Mouse (Mus musculus) testis, adult 2 months (tissue): Measurements from ENCODE around the gene Edem2. TPM values are rescaled to one million over a fixed set of nuclear protein-coding genes. Genes with fewer than 3 reads are reported as not detected.
"Not testable (repeated sequence)": the region's sequence is repeated elsewhere in the genome, so short reads cannot be mapped to it uniquely, and the experiment has no call there.

Experiments
- H3K27ac ChIP-seq: fragments of 200-500 bp; 2 replicates; pipeline ENCODE4 v1.5.1; 2012; ENCODE audit warnings: low read depth, low read length; ENCODE audit not compliant: control insufficient read depth, insufficient read depth
- H3K27me3 ChIP-seq: fragments of 200-500 bp; 2 replicates; pipeline ENCODE4 v1.6.1; 2012; ENCODE audit warnings: mild to moderate bottlenecking, low read length, moderate library complexity; ENCODE audit not compliant: control insufficient read depth, insufficient read depth
- H3K36me3 ChIP-seq: fragments of 200-500 bp; 2 replicates; pipeline ENCODE4 v1.6.1; 2012; ENCODE audit warnings: mild to moderate bottlenecking, low read length; ENCODE audit not compliant: control insufficient read depth, insufficient read depth
- H3K4me1 ChIP-seq: fragments of 200-500 bp; 2 replicates; pipeline ENCODE4 v1.6.1; 2012; ENCODE audit warnings: low read length; ENCODE audit not compliant: control insufficient read depth, insufficient read depth
- H3K4me3 ChIP-seq: fragments of 200-500 bp; 2 replicates; pipeline ENCODE4 v1.5.1; 2012; ENCODE audit warnings: low read depth, mild to moderate bottlenecking, low read length, moderate library complexity, mixed read lengths; ENCODE audit not compliant: control insufficient read depth
- CTCF ChIP-seq: fragments of 200-500 bp; IDR thresholded peaks from 2 replicates; pipeline ENCODE4 v1.5.1; 2012; ENCODE audit warnings: low read depth, mild to moderate bottlenecking, inconsistent platforms, low read length, moderate library complexity; ENCODE audit not compliant: control insufficient read depth, insufficient read depth, insufficient replicate concordance
- POLR2A ChIP-seq: fragments of 200-500 bp; IDR thresholded peaks from 2 replicates; pipeline ENCODE4 v1.6.1; 2012; ENCODE audit warnings: low read depth, mild to moderate bottlenecking, inconsistent platforms, low read length, moderate library complexity; ENCODE audit not compliant: control insufficient read depth
- polyA plus RNA-seq: library from polyadenylated mRNA; depleted of rRNA; stranded (reverse); fragments of >200 nt; gene quantifications from 2 replicates; pipeline ENCODE4 v1.2.3, GENCODE M21; 2012

Edem2 gene
- polyA plus RNA-seq, 1 experiment = 28.4 TPM

- Histone ChIP-seq H3K36me3 (no peaks in the 10 kb centered on the region), H3K4me1 (peaks cover 10% of the 10 kb centered on the region)
- no peak for TF ChIP-seq CTCF
- TF ChIP-seq POLR2A = no peak
These were observed 20.1 kb upstream of the Edem2 start for GRCm38 (mm10) chr2:155749394-155749793.

GRCm38 (mm10) chr2:155745487-155745886 lies 16.2 kb upstream of the Edem2 start:
- TF ChIP-seq CTCF (no peak), POLR2A (no peak)
- H3K4me1 ChIP-seq = no peaks in the 10 kb centered on the region; the same call in 1 of the 2 replicates

More at GRCm38 (mm10) chr2:155749394-155749793, 20.1 kb upstream of the Edem2 start:
- no peak overlapping the region for H3K27ac ChIP-seq
- H3K4me3 ChIP-seq = no peak overlapping the region
- 0 out of 2 replicates have a peak, but pooled peaks cover 4% of the 10 kb centered on the region for H3K27me3 ChIP-seq

GRCm38 (mm10) chr2:155743351-155743750 lies 14.1 kb upstream of the Edem2 start:
- Histone ChIP-seq H3K4me3 (no peak overlapping the region), H3K36me3 (no peaks in the 10 kb centered on the region), H3K4me1 (no peaks in the 10 kb centered on the region; the same call in 1 of the 2 replicates), H3K27me3 (no peaks in the 10 kb centered on the region), H3K27ac (no peak overlapping the region)
- TF ChIP-seq CTCF = no peak
- TF ChIP-seq POLR2A = no peak

More at GRCm38 (mm10) chr2:155745487-155745886, 16.2 kb upstream of the Edem2 start:
- Histone ChIP-seq H3K27me3 (no peaks in the 10 kb centered on the region), H3K36me3 (no peaks in the 10 kb centered on the region), H3K4me3 (no peak overlapping the region), H3K27ac (no peak overlapping the region)

GRCm38 (mm10) chr2:155742931-155743337 lies 13.7 kb upstream of the Edem2 start:
- TF ChIP-seq CTCF (no peak), POLR2A (no peak)
- Histone ChIP-seq H3K27ac (no peak overlapping the region), H3K4me1 (no peaks in the 10 kb centered on the region; the same call in 1 of the 2 replicates), H3K4me3 (no peak overlapping the region), H3K27me3 (no peaks in the 10 kb centered on the region), H3K36me3 (no peaks in the 10 kb centered on the region)

- Histone ChIP-seq H3K36me3 (no peaks in the 10 kb centered on the region), H3K27me3 (no peaks in the 10 kb centered on the region), H3K4me1 (no peaks in the 10 kb centered on the region; the same call in 1 of the 2 replicates), H3K27ac (no peak overlapping the region), H3K4me3 (no peak overlapping the region)
- TF ChIP-seq POLR2A = no peak
- no peak for TF ChIP-seq CTCF
These were observed 12.9 kb upstream of the Edem2 start for GRCm38 (mm10) chr2:155742211-155742610.

- Histone ChIP-seq H3K4me3 (no peak overlapping the region), H3K36me3 (no peaks in the 10 kb centered on the region), H3K27ac (no peak overlapping the region), H3K4me1 (no peaks in the 10 kb centered on the region; the same call in 1 of the 2 replicates), H3K27me3 (no peaks in the 10 kb centered on the region)
- TF ChIP-seq CTCF = no peak
- no peak for TF ChIP-seq POLR2A
These were observed 8.5 kb upstream of the Edem2 start for GRCm38 (mm10) chr2:155737803-155738202.

GRCm38 (mm10) chr2:155736936-155737335 lies 7.7 kb upstream of the Edem2 start:
- no peak overlapping the region for H3K27ac ChIP-seq
- TF ChIP-seq CTCF (no peak), POLR2A (no peak)
- H3K27me3 ChIP-seq = no peaks in the 10 kb centered on the region
- H3K4me3 ChIP-seq = no peak overlapping the region
- H3K36me3 ChIP-seq = no peaks in the 10 kb centered on the region
- H3K4me1 ChIP-seq = no peaks in the 10 kb centered on the region

- H3K4me3 ChIP-seq, H3K27me3 ChIP-seq: not testable (repeated sequence)
These were observed 6.5 kb upstream of the Edem2 start, which contains the start of gene Gm17581 for GRCm38 (mm10) chr2:155735766-155736165. Gene Gm17581 (minus strand): TSS chr2:155735866.

More at GRCm38 (mm10) chr2:155735766-155736165, 6.5 kb upstream of the Edem2 start, which contains the start of gene Gm17581:
- not testable (repeated sequence) for H3K4me1 ChIP-seq, H3K27ac ChIP-seq, H3K36me3 ChIP-seq
